Mouse (Mus musculus) gastrocnemius, adult 18-20 months (tissue): ENCODE results near the gene Nbea. TPM values are rescaled to one million over a fixed set of nuclear protein-coding genes. Genes with fewer than 3 reads are reported as not detected.

Source experiments
- DNase-seq: peaks from one replicate; pipeline ENCODE4 v3.0.0; 2021; ENCODE audit warnings: low spot score
- long read RNA-seq, 2 experiments: library from polyadenylated mRNA; stranded (forward); transcript quantifications; one replicate each; pipeline ENCODE4 v2.0.0; 2021
- total RNA-seq, 2 experiments: library from RNA; stranded (reverse); gene quantifications; 2 replicates each; pipeline ENCODE4 v1.2.3; 2021

The Nbea gene
- 1 to 10 TPM; 3.7 to 4.9 TPM for total RNA-seq
- long read RNA-seq, experiment 1, partial matches to known transcripts, result 0 of 5 reads
- long read RNA-seq, experiment 1, other reads (novel, unspliced or antisense), result 1 of 5 reads
- long read RNA-seq, experiment 2, transcript Nbea-203 (1 exons, 3,860 nt), result major isoform, 6 of 8 reads
- long read RNA-seq, experiment 2, partial matches to known transcripts, result 0 of 8 reads
- long read RNA-seq, experiment 2, other reads (novel, unspliced or antisense), result 2 of 8 reads

DNA sequence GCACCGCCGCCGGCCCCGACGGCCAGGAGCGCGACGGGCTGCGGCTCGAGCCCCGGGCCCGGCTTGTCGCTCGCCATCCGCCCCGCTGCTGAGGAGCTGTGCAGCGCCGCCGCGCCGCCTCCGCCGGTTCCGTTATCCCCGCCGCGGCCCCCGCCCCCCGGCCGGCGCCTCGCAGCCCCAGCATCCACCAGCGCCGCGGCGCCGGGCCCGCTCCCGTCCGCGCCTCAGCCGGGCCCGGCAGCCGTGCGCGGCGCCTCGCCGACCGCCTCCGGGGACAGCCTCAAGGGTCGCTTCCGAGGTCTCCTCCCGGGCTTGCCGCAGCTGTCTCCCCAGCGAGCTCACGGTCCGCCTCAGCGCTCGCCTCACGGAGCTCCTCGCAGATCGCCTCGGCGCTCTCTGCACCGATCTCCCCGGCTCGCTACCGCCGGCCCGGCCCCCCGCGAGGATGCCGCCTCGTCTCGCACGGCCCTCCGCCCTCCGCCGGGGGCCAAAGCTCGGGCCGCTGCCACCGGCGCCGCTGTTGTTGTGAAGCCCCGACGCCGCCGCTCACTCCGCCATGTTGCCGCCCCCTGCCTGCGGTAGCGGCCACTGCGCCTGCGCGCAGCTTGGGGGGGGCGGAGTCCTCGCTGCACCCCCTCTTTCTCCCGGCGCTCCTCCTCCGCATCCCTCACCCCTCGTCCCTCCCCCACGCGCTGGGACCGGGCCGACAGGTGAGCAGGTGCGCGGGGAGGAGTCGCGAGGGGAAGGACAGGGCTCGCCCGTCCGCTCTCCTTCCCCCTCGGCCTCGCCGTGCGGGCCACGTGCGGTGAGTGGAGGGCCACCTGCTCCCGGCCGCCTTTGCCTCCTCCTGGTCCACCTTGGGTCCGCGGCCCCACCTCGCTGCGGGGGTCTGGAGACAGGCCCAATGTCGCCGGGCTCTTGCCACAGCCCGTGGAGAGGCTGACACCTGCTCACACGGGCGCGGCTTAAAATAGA, at the start of gene Nbea:
Gene Nbea, minus strand, starts transcription at position 543 of the 975 bp plus-strand sequence.
- peak; percentile 63 for DNase-seq

DNA sequence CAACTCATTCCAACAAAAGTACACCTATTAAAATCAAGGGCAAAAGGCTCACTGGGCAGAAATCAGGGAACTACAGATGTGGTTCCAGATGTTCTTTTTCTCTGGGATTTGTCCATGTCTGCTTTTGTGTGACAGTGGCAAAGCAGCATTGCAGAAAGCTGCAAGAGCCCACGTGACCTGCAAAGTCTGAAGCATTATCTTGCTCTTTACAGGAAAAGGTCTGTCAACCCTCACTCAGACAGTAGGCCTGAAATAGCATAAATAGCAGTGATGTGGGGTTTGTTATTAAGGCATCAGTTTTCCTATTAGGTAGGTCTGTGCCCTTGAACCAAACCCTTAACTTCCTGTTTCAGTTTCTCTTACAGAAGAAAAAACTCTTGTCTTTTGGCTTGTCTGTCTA, 45.8 kb upstream of the Nbea start:
- DNase-seq, result no peak

DNA sequence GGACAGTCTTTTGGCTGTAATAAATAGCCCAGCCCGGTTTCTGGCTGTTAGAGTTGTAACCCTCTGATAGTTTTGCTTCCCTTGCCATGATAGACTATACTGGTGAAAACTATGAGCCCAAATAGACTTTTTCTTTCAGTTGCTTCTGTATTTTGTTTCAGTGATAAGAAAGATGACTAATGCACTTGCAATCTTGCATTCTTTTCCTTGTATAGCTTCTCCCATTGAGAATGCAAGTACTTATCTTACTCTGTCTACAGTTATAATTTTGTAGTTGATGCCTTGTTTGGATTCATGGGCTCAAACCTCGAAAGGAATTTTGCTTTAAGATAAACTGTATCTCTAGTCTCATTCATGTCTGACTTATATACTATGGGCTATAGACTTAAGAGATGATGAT, 32.5 kb upstream of the Nbea start:
- no peak for DNase-seq

DNA sequence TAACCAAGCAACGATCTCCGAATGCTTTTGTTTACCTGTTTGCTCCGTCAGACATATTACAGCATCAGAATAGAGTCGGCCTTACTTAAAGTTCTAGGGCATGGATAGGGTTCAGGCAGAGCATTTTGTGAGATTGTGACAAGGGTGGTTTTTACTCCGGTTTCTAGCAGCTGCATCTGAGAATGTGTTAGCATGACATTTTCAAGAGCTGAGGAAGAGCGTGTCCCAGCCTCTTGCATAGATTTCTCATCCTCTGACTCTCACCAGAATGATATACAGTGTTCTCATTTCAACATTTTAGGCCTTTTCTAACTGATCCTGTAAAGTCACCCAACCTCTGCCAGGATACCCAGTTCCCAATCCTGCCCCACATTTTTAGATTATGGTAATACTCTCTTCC, 20.5 kb upstream of the Nbea start:
- no peak for DNase-seq

DNA sequence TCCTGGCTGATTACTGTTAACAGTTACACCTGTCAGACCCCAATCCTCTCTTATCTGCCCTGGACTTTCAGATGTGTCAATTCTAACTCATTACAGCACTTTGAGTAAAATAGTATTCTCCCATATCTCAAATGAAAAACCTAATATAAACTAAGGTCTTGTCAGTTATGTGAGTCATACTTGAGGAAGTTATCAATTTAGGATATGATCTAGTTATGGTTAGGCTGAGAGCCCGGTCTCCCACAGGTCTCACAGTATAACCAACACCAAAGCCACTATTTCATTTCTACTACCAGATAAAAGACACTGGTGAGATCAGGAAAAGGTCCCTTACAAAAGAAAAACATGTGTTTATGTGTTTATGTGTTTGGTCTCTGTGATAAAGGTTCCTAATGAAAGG, 4.7 kb upstream of the Nbea start:
- no peak for DNase-seq

DNA sequence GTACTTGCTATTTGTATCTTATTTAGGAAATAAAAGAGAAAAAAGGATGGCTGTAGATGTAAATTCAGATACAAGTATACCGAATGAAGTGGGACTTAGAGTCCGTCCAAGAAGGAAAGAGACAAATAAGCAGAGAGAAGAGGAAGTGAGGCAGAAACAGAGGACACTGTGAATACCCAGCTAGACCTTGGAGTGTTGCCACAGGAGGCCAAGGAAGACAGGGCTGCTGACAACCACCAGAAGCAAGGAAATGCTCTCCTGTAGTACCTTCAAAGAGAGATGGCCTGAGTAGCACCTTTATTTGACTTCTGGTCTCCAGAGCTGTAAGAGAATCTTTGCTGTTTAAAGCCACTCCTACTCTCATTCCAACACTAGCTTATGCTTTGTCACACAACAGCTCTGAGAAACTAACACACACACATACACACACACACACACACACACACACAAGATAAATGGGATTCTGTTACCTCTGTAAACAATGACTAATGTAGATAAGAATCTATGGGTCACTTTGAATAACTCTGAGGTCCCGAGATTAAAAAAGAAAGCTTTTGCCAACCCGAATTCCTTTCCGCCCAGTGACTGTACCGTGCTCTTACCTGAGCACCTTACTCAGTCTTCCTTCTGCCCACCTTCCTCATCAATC, 3.8 kb upstream of the Nbea start:
- no peak for DNase-seq

DNA sequence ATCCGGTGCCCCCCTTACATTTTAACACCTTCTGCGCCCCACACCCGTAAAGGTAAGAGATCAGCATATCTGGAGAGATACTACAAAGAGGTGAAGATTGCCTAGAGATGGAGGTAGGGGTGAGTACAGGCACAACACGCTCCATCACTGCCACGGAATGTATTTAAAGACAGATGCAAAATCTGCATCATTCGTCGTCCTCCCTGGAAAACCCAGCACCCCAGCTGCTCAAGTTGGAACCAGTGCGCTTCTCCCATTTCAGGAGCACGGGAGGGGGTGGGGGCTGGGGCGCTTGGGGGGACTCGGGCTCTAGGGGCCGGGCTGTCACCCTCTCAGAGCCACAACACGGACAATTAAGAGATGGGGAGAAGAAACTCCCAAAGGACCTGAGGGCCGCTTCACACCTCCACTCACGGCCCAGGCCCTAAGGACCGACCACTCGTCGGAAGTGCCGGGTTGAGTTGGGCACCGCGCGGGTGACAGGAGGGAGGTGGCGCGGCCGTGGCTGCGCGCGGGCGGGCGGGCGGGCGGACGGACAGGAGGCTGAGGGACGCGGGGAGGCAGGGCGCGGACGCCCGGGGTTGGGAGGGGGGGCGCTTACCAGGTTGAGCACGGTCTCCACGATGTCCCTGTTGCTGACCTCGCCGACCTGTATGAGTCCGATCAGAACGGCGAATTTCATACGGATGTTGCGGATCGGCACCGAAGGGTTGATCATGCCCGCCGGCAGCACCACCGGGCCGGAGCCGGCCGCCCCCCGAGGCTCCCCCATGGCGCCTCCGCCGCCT, 936 bp downstream of the Nbea start:
- no peak for DNase-seq

DNA sequence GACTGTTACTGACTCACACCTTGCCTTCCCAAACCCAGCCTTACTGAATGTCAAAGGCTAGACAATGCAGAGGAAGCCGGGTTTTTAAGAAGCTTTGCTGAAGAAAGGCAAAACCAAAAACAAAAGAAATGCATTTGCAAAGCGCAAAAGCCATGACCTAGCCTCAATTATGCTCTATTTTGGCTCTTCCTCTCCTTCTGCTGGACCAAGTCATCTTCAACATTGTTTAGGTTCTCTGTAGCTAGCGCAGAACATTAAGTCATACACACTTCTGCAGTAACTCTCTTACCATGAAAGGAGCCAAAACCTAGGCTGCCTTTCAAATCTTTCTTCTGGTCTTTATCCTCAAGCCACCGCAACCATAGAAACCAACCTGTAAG, 1.5 kb downstream of the Nbea start:
- DNase-seq, result no peak

DNA sequence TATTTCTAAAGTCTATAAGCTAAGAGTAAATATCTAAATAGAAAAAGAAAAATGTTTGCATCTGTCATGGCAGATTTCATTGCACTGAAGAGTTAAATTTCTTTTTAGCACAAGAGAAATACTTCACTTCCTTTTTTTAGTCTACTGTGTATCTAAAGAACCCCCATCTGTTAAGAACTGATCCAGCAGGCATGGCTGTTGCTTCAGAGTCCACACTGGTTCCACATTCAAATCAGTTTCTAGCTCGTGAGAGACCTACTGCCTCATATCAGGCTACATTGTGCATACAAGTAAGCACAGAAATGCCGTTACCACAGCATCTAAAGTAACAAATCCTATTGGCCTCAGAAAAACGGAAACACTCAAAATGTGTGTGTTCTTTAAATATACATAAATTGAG, 2.5 kb downstream of the Nbea start:
- DNase-seq, result no peak

DNA sequence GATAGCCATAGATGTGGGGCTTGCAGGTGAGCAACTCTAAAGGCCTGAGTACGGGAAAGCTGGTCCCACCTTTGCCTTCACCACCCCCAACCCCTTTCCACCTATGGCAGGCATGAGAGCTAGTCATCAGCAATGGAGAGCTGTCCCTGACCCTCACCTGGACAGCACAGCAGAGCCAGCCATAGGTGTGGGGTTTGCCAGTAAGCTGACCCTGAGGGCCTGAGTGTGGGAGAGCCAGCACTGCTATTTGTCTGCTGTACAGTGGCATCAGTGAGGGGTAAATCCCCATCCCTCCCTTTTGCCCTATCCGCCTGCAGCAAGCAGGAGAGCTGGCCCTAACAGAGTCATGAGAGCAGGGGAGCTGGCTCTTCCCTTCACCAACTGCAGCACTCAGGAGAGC, 25.6 kb downstream of the Nbea start:
- DNase-seq, result no peak

DNA sequence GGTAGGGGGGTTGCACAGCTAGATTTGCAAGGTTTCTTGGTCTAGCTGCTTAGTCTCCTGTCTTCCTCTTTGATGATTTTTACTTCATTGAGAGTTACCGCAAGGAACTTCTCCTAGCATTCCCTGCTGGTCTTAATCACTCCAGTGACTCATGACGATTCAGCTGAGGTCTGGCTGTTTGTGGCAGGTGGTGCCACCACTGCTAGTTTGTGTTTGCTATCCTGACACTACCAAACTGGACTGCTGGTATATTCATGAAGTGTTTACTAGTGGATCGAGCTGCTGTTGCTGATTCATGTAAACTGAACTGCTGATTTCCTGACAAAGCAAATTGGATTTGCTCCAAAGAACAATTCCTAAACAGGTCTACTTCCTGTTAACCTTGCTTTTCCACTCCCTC, 56.8 kb downstream of the Nbea start:
- no peak for DNase-seq

DNA sequence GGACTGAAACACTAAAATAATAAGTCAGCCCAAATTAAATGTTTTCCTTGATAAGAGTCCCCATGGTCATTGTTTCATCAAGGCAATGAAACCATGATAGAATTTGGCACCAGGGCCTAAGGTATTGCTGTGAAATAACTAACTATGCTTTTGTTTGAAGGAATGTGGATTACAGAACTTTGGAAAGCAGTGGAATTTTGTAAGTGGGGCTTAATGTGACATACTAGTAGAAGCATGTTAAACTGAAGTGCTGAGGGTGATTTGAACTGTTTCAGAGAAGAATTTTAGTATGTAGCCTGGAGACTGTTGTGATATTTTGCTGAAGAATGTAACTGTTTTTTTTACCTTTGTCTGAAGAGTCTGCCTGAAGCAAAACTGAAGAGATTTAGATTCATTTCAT, 66.9 kb downstream of the Nbea start:
- DNase-seq, result no peak

DNA sequence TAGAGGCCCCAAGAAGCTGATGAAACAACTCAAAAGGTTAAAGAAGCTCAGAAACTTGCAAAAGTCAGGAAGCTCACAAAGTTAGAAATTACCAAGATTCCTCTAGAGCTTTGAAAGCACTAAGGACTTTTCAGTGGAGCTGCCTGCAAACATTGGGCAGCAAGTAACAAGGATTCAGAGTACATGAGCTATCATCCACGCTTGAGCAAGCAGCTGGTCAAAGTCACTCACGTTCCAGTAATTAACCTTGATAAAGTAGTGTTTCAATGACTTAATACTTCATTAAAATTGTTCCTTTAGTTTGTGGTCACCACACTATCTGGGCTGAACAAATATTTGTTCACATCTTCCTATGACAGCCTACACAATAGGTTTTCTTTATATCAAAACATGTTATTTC, 75.4 kb downstream of the Nbea start:
- DNase-seq, result no peak

DNA sequence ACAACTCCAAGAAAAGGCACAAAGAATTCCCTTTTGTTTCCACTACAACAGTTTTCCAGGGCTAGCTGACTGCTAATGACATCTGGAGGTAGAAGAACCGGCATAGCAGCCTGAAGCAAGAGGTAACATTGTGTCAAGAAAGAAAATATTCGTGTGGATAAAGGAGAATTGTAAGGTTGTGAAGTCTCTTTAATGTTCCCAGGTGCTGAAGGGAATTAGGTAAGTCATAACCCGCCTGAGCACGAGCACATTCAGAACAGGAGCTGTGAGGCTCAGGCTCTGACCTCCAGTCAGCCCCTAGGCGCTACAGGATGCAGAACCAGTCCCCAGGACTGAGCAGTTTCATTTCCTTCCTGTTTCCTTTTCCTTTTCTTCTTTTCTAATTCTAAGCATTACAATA, 86.4 kb downstream of the Nbea start:
- DNase-seq, result no peak

DNA sequence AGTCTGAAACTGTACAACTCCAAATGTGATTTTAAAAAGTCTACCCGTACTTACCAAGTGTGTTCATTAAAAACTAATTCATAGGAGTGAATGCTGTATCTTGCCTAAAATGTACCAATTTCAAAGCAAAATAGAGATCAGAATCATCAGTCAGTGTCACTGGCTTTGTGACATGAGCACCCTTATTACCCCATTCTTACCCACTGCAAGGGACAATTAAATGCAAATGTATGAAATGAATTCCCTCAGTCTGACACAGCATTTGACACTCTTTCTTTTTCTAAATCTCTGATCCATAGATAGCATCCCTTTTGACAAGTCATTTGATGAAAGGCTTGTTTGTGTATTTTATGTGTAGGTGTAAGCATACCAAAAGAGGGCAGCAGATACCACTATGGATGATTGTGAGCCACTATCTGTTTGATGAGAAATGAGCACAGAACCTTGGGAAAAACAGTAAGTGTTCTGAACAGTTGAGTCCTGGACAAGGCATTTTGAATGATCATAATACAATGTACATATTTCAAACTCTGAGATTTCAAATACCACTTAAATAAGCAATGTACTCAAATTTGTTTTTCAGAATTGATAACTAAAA, 104.4 kb downstream of the Nbea start:
- DNase-seq, result no peak

DNA sequence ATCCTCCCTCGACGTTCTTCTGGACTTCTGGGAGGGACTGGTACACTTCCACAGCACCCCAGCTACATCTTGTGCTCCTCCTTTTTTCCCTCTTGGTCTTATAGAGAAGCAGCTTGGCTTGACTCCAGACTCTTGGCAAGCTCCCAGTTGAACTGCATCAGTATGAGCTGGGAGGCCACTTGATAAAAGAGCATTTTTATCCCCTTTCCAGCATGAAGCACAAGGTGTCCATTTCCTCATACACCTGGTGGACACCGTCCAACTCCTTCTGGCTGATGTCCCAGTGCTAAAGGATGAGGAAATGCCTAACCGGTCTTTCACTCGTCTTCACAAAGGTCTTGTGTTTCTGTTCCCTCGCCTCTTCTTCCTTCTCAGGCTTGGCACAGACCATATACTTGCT, 115.7 kb downstream of the Nbea start:
- DNase-seq, result no peak

DNA sequence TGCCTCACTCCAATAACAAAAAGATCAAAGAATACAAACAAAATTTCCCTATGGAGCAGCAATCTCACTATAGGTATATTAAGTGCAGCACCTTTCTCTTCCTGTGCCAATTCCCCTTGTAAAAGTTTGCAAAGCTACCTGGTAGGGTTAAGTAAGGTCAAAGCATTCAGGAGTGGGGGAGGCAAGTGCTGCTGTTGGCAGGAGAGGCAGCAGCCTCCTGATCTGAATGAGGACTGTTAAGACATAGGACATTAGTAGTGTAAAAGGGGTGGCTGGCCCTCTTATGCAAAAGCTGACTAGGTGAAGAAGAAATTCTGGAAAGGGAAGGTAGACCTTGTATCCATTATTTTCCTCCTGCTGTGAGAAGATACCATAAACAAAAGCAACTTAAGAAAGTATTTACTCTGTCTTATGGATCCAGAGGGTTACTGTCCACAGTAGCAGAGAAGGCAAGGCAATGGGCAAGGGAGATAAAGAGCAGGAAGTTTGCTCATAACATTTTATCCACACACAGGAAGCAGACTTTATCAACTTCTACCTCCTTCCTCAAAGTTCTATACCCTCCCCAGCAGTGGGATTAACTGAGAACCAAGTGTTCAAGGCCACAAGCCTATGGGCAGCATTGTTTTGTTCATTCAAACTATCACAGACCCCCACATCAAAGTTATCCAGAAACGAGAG, 117.0 kb downstream of the Nbea start:
- DNase-seq, result no peak

DNA sequence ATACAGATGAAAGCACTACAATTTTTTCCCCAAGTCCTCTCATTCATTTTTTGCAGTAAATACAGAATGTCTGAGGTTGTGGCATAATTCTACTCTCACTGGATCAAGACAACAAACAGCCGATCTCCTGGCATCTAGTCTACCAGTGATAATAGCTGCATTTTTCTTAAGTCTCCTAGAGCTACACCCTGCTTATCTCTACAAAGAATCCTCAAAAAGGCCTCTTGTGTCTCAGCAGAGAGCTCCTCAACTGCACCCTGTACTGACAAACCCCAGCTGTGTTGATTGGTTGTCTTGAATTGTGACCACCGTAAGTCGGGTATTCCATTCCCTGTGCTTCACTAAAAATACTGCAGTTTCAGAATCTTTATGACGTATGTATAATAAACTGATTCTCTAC, 118.3 kb downstream of the Nbea start:
- no peak for DNase-seq

DNA sequence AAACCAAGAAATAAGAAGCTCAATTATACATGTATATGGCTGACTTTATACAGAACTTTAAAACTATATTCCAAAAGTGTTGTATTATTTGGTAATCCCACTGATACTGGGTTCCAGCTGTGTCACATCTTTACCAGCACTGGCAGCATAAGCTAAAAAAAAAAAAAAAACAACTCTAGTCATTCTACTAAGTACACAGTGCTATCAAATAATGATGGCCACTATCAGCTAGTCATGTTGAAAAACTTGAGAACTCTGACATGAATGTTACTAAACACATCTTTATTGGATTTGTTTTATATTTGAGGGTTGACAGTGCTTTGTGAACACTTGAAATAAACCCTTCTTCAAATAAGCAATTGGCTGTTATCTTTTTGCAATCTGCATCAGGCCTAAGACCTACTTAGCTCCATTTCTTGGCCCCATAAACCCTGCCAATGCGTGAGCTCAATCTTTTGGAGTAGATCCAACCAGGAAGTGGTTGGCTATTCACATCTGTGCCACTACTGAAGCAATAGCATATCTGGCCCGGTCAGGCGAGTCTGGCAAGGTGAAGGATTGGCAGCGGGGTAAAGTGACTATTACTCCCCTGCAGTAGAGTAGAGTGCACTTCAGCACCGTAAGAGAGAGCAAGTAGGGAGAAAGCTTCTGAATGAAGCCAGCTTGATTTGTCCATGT, 137.7 kb downstream of the Nbea start:
- DNase-seq, result no peak

DNA sequence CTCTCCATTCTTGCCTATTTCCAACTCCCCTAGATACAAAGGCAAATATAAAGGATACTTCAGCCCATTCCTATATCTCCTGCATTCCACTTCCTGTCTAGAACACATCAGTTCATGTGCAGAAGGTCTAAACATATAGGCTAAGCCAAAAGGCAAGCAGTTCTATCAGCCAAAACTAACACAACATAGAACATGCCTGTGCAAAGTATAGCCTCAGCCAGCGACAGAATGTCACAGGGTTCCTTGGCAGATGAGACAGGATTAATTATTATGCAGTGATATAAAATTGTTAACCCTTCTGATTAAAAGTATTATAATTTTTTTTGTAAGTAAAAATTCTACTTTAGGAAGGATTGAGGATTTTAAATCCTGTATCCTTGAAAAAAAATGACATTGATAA, 140.4 kb downstream of the Nbea start:
- no peak for DNase-seq
